Mouse (Mus musculus) retina, postnatal 1 day (tissue): ENCODE measurements at regions not wholly inside any gene's neighbourhood (a gene's known extent, or its start where the extent isn't known, plus 50 kb on each side); places are given as distances from the start of the nearest gene placed in this dataset.

ENCODE experiments used
- DNase-seq: peaks from one replicate; pipeline ENCODE4 v3.0.0-alpha.2; 2012

- no peak for DNase-seq
These were observed 356.5 kb downstream of the Dnah5 start for GRCm38 (mm10) chr15:28560035-28560434.

GRCm38 (mm10) chr15:28595294-28595693 is 391.7 kb downstream of the Dnah5 start:
- no peak for DNase-seq

GRCm38 (mm10) chr15:28595725-28596124 is 392.2 kb downstream of the Dnah5 start:
- no peak for DNase-seq

- DNase-seq = no peak
These were observed 396.6 kb downstream of the Dnah5 start for GRCm38 (mm10) chr15:28600132-28600531.

- DNase-seq = no peak
These were observed 412.1 kb downstream of the Dnah5 start for GRCm38 (mm10) chr15:28615662-28616061.

GRCm38 (mm10) chr15:28640349-28640748 is 436.8 kb downstream of the Dnah5 start:
- DNase-seq = peak; percentile 12

- DNase-seq = no peak
These were observed 441.6 kb downstream of the Dnah5 start for GRCm38 (mm10) chr15:28645122-28645521.

- peak; percentile 23 for DNase-seq
These were observed 450.4 kb downstream of the Dnah5 start for GRCm38 (mm10) chr15:28653996-28654395.

- DNase-seq = peak; percentile 22
These were observed 460.5 kb downstream of the Dnah5 start for GRCm38 (mm10) chr15:28663847-28664602.
